Mouse (Mus musculus) heart, postnatal 14 days (tissue): ENCODE results near the gene Hoxc11. TPM values are rescaled to one million over a fixed set of nuclear protein-coding genes. Genes with fewer than 3 reads are reported as not detected.

Experiments used
- DNase-seq, 2 experiments: peaks; one replicate each; pipeline ENCODE4 v3.0.0; 2021 to 2022
- intact Hi-C: fragments of 180-260 bp; cut with DNase I; formaldehyde crosslinking; loops from one replicate; pipeline ENCODE4 v1.15.1; 2025
- total RNA-seq, 2 experiments: library from RNA; stranded (reverse); gene quantifications; 2 replicates each; pipeline ENCODE4 v1.2.3; 2021

Hoxc11 gene
- total RNA-seq, 2 experiments from 2014 or later: not detected

DNA sequence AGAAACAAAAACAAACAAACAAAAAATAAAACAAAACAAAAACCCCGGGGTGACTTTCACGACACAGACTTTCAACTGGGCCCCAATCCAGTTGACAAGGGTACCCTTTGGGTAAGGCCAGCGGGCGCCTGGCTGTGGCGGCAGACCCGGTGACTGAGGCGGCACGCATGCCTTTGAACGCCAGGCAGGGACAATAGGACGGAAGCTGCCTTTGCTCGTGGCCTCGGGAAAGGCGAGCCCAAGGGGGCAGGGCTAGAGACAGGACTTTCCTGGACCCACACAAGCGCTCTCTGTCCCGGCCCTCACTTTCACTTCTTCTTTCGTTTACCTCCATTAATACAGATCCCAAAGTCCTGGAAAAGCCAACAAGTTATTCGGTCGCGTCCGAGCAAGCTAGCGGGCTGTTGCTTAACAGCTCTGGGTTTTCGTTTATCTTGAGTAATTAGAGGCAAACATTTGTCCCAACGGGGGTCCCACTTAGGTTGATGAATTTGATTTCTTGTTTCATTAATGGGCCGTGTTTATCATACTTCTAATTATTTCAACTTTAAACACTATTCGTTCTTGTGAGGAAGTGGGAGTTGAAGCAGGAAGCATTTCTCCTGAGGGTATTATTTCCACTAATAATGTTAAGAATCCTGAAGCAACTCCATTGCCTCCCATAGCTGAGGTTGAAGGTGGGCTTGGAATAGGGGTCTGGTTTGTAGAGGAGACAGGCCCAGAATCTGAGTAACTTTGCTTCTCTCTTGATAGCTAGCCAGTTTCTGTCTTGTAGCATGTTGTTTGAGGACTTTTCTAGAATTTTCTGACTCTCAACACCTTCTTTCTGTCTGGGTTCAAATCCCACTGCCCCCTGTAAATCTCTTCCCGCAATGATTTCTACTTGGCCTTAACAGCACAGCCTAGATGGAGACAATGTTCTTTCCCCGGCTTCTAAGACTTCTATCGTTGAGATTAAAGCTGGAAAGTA, 9.7 kb downstream of the Hoxc11 start:
- peak in 1 of 2 experiments; percentile 28 for DNase-seq
- intact Hi-C loops: no loop called here

DNA sequence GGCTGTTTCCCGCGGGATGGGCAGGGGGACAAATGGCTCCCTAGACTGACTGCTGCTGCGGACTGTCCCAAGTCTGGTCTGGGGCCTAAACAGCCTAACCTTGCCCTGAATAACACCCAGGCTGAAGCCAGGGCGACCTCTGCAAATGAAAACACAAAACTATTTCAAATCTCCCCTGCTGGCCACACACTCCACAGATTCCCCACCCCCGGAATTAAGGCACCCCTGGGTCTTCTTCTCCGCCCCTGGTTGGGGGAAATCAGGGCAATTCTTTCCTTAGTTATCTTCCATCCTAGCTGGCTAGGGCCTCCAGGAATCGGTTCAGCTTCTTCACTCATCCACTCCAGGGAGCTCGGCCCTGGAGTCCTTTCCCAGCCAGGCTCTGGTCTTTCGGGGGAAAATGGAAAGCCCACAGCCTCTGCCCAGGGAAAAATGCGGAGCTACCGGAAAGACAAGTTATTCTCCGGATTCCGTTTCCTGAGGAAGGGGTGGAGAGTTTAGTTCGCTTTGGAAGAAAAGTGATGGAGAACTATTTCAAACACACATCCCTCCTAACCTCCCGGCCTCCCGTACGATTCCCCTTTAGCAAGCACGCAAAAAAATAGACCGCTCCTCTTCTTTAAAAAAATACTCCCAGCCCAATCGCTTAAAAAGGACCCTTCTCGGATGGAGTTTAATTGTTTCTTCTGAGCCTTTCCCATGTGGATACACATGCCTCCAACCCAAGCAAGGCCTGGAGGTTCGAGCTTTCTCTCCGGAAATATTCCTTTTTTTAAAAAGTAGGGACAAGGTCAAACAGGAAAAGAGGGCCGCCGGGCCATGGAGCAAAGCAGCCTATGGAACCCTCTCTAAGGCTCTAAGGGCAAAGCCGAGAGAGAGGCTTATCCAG, 11.0 kb downstream of the Hoxc11 start:
- DNase-seq: no peak
- intact Hi-C loops: no loop called here

DNA sequence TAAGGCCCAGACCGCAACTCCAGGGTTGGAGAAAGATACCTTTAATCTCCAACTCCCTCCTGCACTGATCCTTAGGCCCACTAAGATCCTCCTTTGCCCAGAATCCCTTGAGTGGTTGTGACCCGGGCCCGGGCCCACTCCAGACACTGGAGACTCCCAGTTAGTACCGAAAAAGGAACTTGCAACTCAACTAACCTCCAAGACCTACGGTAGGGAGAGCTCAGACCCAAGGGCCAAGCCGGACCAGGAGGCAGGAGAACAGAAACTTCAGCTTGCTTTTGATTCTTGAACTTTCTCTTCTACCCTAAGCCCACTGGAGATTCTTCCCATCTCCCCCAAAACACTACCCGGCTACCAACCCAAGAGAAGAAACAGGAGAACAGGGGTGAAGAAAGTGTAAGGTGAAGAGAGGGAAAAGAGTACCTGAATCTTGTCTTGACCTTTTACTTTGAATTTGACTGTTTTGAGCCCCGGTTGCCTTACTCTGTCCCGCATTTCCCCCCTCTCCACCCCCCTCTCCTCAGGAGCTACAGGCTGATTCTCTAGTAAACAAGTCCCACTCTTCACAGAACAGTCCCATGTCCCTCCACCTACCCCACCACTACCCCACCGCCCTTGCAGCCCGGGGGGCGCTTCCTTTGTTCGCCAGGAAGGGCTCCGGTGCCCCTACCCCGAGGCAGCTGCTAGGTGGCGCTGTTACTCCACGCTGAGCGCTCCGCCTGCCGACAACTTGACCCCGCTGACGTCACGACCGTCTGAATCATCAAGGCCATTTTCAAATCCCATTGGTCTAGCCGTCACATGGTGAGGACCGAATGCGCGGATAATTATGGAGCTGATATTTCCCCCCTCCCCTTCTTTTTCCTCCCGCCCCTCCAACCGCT, 11.9 kb downstream of the Hoxc11 start:
- intact Hi-C loops: no loop called here
- peak; percentile 48 to 69 for DNase-seq

DNA sequence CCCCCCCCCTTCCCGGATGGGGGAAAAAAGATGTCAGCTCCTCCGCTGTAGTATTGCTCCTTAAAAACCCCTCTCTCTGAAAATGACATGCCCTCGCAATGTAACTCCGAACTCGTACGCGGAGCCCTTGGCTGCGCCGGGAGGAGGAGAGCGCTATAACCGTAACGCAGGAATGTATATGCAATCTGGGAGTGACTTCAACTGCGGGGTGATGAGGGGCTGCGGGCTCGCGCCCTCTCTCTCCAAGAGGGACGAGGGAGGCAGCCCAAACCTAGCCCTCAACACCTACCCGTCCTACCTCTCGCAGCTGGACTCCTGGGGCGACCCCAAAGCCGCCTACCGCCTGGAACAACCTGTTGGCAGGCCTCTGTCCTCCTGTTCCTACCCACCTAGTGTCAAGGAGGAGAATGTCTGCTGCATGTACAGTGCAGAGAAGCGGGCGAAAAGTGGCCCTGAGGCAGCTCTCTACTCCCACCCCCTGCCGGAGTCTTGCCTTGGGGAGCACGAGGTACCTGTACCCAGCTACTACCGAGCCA, 12.6 kb downstream of the Hoxc11 start, which contains the start of gene Hoxc10:
TSS of gene Hoxc10 (plus strand) at position 21 of the 536 bp plus-strand sequence.
- DNase-seq: no peak
- intact Hi-C loops: no loop called here

DNA sequence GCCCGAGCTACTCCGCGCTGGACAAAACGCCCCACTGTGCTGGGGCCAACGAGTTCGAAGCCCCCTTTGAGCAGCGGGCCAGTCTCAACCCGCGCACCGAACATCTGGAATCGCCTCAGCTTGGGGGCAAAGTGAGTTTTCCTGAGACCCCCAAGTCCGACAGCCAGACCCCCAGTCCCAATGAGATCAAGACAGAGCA, 13.0 kb downstream of the Hoxc11 start, which contains the start of gene Hoxc5:
TSS of gene Hoxc5 (plus strand) at position 132 of the 199 bp plus-strand sequence.
- no peak for DNase-seq
- intact Hi-C loops: no loop called here

DNA sequence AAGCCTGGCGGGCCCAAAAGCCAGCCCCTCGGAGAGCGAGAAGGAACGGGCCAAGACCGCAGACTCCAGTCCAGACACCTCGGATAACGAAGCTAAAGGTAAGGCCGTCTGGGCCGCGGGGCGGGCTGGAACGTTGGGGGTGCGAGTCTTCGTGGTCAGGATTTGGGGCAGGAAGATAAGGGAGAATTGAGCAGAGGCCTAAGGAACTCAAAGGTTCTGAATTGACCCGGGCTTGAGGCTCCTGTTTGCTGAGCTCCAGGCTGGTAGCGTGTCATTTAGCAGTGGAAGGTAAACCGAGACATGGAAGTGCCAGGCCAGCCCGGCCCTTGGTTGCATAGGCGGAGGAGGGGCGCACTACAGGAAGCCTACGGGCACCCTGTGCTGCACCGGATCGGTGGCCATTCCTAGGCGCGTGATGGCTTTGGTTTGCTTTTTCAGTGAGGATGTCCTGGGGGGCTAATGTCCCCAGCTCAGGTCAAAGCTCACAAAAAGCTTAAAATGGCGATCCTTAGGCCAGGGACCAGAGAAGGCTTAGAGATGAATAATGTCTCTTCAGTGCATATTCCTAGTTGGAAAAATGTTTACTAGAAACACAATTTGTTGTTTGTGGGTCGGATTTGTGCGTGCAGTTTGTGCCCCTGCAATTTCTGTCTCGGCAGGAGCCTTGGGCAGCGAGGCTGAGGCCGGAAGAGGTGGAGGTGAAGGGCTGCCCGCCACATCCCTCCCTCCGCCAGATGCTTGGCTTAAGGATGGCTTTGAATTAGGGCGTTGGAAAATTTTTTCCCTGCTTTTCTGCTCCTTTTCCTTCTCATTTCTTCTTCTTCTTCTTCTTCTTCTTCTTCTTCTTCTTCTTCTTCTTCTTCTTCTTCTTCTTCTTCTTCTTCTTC, 13.5 kb downstream of the Hoxc11 start:
- intact Hi-C loops: no loop called here
- no peak for DNase-seq

DNA sequence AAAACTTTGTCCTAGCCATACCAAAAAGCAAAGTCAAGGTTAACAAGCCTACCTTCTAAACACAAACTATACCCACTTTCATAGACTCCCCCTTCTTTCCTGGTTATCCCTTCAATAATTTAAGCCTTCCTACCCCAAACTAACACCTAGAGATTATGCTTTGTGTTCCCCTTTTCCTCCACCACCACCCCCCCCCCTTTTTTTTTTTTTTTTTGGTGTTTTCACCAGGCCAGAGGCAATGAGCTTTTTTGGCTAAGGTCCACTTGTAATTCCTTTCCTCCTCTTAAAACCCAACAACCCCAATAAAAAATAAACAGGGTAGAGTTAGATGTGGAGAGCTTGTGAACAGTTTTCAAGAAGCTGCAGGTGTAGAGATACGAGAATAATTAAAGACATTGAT, 15.1 kb downstream of the Hoxc11 start:
- intact Hi-C loops: no loop called here
- DNase-seq: no peak

DNA sequence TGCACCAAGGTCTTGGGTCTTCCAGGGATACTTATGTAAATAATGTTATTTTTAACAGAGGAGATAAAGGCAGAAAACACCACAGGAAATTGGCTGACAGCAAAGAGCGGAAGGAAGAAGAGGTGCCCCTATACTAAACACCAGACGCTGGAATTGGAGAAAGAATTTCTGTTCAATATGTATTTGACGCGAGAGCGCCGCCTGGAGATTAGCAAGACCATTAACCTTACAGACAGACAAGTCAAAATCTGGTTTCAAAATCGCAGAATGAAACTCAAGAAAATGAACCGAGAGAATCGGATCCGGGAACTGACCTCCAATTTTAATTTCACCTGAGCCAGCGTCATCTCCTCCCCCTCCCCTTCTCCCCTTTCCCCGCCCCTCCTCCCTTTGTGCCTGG, 16.5 kb downstream of the Hoxc11 start:
- no peak for DNase-seq
- intact Hi-C loops: loop anchor here (5.0 kb wide), 1 partner anchor 208 kb away; no protein-coding TSS in a partner anchor

DNA sequence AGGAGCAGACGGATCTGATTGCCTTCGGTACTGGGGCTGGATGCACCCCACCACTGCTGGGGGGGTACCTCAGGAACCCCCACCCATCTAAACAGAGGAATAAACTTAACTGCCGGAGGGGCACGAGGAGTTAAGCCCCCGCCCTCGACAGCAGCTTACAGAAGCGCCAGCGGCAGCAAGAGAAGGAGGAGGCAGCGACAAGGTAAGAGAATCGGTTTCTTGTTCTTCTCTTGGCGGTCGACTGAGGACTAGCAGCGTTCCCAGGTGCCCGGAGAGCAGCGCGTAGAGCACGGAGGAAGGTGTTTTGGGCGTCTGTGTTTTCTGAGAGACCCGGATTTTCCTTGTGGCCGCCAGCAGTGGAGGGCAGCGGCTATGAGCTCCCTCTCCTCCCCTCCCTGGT, 18.0 kb downstream of the Hoxc11 start:
- DNase-seq: no peak
- intact Hi-C loops: loop anchor here (5.0 kb wide), 1 partner anchor 210 kb away; no protein-coding TSS in a partner anchor

DNA sequence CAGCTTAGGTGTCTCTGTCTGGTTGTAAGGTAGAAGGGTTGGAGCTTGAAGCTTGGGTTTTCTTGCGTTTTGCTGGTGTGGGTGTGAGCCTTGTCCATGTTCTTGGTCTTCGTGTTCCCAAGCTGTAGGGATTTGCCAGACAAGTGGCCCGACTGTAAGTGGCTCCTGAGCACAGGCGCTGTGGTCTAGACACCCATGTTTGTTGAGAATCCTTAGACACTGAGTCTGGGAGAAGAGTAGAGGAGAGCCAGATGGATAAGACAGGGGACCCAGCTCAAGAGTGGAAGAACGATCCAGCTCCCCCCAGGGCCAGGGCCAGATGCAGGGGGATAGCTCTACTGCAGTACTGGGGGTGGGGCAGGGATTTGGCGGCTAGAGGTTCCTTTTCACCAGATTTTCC, 18.5 kb downstream of the Hoxc11 start:
- DNase-seq: no peak
- intact Hi-C loops: loop anchor here (5.0 kb wide), 1 partner anchor 210 kb away; no protein-coding TSS in a partner anchor

DNA sequence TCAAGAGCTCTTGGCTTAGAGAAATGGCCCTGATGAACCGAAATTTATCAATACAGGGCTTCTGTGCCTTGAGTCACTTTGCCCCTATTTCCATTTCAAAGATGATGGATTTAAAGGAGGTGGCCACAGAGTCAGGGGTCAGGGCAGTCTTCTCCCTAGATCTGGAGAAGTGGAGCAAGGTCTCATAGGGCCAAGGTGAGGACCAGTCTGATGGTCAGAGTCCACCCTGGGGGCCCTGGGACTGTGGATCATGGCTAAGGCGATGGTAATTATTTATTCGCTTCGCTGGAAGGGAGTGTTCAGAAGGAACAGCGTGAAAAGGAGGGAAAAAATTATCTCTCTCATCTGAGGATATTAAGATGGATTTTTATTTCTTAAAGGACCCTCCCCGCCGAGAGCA, 20.8 kb downstream of the Hoxc11 start:
- DNase-seq: no peak

DNA sequence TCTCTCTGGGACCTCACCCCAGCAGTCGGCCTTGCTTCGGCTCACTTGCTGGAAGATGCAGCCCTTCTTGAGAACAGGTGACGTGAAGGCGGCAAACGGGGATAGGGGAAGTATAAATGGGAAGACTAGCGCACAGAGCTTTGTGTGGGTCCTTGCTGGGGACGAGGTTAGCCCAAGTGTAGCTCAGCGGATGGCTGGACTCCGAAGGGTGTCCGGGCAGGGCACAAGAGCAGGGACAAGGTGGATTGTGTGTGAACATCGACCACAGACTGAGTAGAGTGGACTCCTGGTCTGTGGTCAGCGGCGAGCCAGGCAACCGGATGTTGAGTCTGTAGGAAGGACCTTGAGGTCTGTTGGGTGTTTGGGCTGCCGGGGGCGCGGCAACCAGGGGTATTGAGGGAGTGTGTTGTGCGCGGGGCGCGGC, 21.5 kb downstream of the Hoxc11 start:
- intact Hi-C loops: no loop called here
- DNase-seq: no peak

More for the DNA sequence above, 20.8 kb downstream of the Hoxc11 start:
- intact Hi-C loops: no loop called here

DNA sequence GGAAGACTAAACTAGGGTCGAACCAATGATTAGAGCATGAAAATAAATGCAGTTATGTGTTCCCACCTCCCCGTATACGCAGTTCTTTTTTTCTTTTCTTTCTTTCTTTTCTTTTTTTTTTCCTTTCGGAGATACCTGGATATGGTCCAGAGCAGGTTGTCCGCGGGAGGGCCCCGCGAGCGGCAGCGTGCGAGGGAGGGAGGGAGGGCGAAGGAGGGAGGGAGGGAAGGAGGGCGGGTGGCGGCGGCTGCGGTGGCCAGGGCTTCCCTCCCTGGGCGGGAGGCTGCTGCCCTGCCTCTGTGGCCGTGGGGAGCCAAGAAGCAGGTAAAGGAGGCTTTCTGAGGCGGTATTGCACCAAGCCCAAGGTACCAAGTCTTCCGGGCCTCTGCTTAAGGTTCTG, 21.9 kb downstream of the Hoxc11 start, which contains the start of gene Hoxc9:
TSS of gene Hoxc9 (plus strand) at position 269 of the 400 bp plus-strand sequence.
- intact Hi-C loops: no loop called here
- no peak for DNase-seq

DNA sequence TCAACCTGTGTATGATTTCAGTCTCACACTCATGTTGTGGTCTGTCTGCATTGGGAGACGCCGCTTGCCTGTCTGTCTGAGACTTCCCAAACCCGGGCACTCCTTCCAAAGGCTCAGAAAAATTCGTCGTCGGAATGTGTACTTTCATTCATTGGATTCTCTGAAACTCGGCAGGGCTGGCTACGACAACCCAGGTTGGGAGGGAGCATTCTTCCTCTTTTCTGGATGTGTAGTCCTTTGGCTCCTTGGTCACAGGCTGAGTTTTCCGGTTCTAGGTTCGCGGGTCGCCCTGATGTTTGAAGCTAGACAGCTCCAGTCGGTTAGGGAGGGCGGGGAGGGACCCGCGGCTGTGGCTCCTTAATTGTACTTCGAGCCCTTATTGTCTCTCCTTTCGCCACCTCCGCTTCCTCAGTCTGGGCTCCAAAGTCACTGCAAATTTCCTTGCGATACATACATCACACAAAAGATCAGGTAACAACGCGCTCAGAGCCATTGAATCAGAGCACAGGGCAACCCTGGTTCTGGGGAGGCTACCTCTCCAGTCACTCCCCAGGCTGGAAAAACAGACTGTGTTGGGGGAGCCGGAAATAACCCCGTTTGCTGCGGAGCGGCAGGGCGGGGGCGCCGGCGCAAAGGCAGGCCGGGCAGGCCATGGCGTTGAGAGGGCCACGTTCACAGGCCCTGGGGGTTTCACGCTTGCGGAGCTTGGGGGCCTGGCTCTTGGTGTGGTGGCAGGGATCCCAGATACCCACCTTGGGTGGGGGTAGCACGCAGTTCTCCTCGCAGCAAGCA, 22.6 kb downstream of the Hoxc11 start:
- no peak for DNase-seq
- intact Hi-C loops: no loop called here

DNA sequence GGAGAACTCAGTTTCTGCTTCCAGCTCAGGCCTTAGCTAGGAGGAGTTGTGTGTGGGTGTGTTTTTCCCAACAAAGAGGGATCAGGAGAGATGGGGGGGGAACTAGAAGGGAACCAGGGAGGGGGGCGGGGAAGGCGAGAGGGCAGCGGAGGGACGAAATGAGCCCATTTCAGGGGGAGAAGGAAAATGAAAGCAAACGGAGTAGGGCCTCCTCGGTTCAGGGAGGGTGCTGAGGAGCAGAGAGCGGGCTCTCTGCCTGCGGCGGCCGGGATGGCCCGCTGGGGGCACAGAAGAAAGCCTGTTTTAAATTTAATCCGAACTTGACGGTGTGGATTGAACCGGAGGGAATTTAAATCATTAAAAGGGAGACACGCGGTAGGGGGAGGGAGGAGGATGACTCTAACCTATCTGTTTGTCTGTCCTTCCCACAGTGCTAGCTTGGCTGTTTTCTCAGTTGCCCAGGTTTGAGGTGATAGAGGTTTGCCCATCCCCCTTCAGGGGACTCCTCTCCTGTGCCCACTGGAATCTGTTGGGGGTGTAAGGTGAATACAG, 23.3 kb downstream of the Hoxc11 start:
- intact Hi-C loops: no loop called here
- DNase-seq: no peak

DNA sequence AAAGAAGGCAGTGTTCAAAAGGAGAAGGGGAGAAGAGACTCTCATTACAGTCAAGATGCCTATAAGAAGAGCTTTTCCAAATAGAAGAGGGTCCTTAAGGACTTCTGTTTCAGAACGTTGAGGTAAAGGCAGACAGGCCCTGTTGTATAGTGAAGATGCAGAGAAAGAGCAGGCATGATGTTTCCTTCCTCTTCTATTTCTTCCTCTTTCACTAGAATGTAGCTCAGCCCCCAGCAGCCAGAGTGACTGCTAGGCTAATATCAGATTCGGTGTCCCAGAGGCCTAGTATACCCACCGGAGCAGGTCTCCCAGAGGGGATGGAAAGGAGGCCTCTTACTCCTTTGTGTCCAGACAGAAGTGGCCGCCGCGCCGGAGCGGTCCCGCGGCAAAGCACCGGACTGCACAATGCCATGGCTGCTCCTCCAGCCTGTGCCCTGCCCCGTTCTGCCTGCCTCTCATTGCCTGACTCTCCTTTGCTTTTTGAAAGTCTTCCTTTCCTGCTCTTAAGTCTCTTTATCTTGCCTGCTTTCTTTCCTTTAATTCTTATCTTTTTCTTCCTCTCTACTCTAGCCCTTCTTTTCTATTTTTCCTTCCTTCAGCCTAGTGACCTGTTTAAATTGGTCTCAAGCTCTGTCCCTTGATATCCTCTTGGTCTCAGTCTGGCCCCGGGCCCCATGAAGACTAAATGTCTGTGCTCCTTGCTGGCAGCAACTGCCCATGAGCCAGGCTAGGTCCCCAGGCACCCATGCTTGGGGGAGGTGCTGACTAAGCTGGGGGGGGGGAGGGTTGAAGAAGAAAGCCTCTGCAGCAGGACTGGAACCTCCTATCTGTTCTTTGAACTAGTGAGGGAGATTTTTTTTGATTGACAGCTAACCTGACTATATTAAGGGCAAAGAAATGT, 24.6 kb downstream of the Hoxc11 start:
- DNase-seq: no peak
- intact Hi-C loops: no loop called here

DNA sequence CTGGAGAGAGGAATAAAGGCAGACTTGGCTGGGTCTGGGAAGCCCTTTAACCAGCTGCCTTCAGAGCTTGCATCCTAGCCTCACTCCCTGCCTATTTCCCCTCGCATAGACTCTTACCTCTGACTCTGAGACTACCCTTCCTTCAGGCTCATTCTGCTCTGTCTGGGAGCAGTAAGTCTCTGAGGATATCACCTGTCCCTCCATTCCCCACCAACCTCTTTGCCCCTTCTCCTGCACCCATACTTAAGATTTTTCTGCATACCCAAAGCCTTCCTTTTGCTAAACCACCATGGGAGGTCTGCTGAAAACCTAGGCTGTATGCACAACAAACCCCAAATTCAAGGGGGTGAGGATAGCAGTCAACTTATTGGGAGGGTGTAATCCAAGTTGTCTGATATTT, 25.7 kb downstream of the Hoxc11 start:
- intact Hi-C loops: no loop called here
- no peak for DNase-seq
